Mouse (Mus musculus): ENCODE measurements around the gene Gm16223.

DNA sequence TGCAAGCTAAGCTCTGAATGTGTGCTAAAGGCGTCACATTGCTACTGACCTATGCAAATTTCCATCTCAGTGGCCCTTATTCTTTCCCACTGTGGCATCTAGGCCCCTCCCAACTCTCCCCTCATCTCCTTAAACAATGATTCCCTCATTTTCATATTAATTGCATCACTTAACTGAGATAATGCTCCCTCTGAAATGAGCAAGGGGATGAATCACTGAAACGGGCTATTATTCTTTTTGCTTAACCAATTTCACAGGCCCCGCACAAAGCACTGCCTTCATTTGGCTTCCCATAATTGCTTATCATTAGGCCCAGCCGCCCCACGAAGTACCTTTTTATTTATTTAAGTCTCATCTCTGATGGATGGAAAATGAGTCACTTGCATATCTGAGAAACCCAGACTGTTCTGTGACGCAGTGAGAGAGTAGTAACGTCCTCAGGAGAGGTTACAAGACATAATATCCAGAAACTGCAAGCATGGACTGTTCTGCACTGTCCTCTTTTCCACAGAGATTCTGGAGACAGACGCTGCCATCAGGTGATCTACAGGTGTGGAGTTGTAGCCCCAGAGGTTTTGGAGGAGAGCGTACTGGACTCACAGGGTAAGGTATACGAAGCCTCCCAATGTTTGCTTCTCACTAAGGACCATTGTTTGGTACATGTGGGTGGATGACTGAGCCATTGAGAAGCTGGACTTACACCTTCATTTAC is at the start of gene Gm16223:
- TF ChIP-seq ZNF384 (IDR thresholded peaks at IDR 0.05; ENCODE audit: low read depth, low read length) (no peak), HCFC1 (IDR thresholded peaks at IDR 0.05; ENCODE audit: borderline replicate concordance, insufficient read depth, low read length) (no peak)

All from ES-E14 (cell line).